Mouse (Mus musculus) MEL (cell line): ENCODE measurements around the gene Nudt16l1. TPM values are rescaled to one million over a fixed set of nuclear protein-coding genes. Genes with fewer than 3 reads are reported as not detected.

Experiments
- DNase-seq: peaks from one replicate; pipeline ENCODE4 v3.0.0; 2011; ENCODE audit warnings: low read depth, low spot score
- H3K27ac ChIP-seq: 2 replicates; pipeline ENCODE4 v1.5.1; 2012; ENCODE audit warnings: low read depth, mild to moderate bottlenecking, control low read depth, low read length, moderate library complexity; ENCODE audit not compliant: control insufficient read depth
- H3K27me3 ChIP-seq, 2 experiments: fragments of 150-350 bp in 1 of 2; sonication (generic) in 1 of 2; 2 replicates each; pipeline ENCODE4 v1.6.1; 2012; ENCODE audit warnings: low read length in 2 of 2, mild to moderate bottlenecking in 2 of 2, improper control_type of control experiment in 1 of 2, moderate library complexity in 1 of 2; ENCODE audit not compliant: insufficient read depth in 2 of 2, control insufficient read depth in 1 of 2
- H3K36me3 ChIP-seq, 2 experiments: 2 replicates each; pipeline ENCODE4 v1.6.1; 2012 to 2014; ENCODE audit warnings: low read length in 2 of 2, improper control_type of control experiment in 1 of 2, inconsistent platforms in 1 of 2, mild to moderate bottlenecking in 1 of 2; ENCODE audit not compliant: insufficient read depth in 2 of 2, control insufficient read depth in 1 of 2
- H3K4me1 ChIP-seq, 2 experiments: fragments of 150-350 bp in 1 of 2; sonication (generic) in 1 of 2; 2 replicates each; pipeline ENCODE4 v1.6.1; 2012; ENCODE audit warnings: low read length in 2 of 2, improper control_type of control experiment in 1 of 2, mild to moderate bottlenecking in 1 of 2; ENCODE audit not compliant: insufficient read depth in 2 of 2, control insufficient read depth in 1 of 2
- H3K4me3 ChIP-seq, 2 experiments: fragments of 150-350 bp in 1 of 2; sonication (generic) in 1 of 2; 2 replicates each; pipeline ENCODE4 v1.5.1; 2012; ENCODE audit warnings: low read depth in 2 of 2, low read length in 2 of 2, mild to moderate bottlenecking in 2 of 2, moderate library complexity in 2 of 2, control low read depth in 1 of 2, improper control_type of control experiment in 1 of 2; ENCODE audit not compliant: control insufficient read depth in 1 of 2, insufficient read depth in 1 of 2
- H3K79me2 ChIP-seq: 2 replicates; pipeline ENCODE4 v1.6.1; 2012; ENCODE audit warnings: mild to moderate bottlenecking, low read length, moderate library complexity; ENCODE audit not compliant: control insufficient read depth, poor library complexity, insufficient read depth
- H3K9ac ChIP-seq: 2 replicates; pipeline ENCODE4 v1.6.1; 2012; ENCODE audit warnings: low read depth, mild to moderate bottlenecking, control low read depth, low read length, moderate library complexity; ENCODE audit not compliant: control insufficient read depth, poor library complexity, severe bottlenecking
- H3K9me3 ChIP-seq: fragments of 150-350 bp; sonication (generic); replicated peaks from 2 replicates; pipeline ENCODE4 v1.6.1; 2012; ENCODE audit warnings: mild to moderate bottlenecking, low read length, improper control_type of control experiment, moderate library complexity; ENCODE audit not compliant: insufficient read depth
- BHLHE40 ChIP-seq: IDR thresholded peaks from 2 replicates; pipeline ENCODE4 v1.6.1; 2012; ENCODE audit warnings: low read depth, mild to moderate bottlenecking, inconsistent platforms, low read length, improper control_type of control experiment, borderline replicate concordance
- CHD1 ChIP-seq: IDR thresholded peaks from 2 replicates; pipeline ENCODE4 v1.6.1; 2012; ENCODE audit warnings: low read depth, mild to moderate bottlenecking, inconsistent platforms, low read length, improper control_type of control experiment
- ELF1 ChIP-seq: IDR thresholded peaks from 2 replicates; pipeline ENCODE4 v1.6.1; 2014; ENCODE audit warnings: low read depth, mild to moderate bottlenecking, inconsistent platforms, low read length, improper control_type of control experiment, moderate library complexity
- ETS1 ChIP-seq: IDR thresholded peaks from 2 replicates; pipeline ENCODE4 v1.6.1; 2012; ENCODE audit warnings: low read depth, mild to moderate bottlenecking, inconsistent platforms, low read length, improper control_type of control experiment, moderate library complexity
- GABPA ChIP-seq: IDR thresholded peaks from 2 replicates; pipeline ENCODE4 v1.6.1; 2012; ENCODE audit warnings: low read depth, mild to moderate bottlenecking, inconsistent platforms, low read length, improper control_type of control experiment, moderate library complexity
- JUND ChIP-seq: IDR thresholded peaks from 2 replicates; pipeline ENCODE4 v1.6.1; 2011; ENCODE audit warnings: low read depth, mild to moderate bottlenecking, improper control_type of control experiment, low read length
- MAFK ChIP-seq: IDR thresholded peaks from 2 replicates; pipeline ENCODE4 v1.6.1; 2011; ENCODE audit warnings: low read depth, mild to moderate bottlenecking, low read length, improper control_type of control experiment, borderline replicate concordance
- MAZ ChIP-seq: IDR thresholded peaks from 2 replicates; pipeline ENCODE4 v1.6.1; 2012; ENCODE audit warnings: low read depth, mild to moderate bottlenecking, inconsistent platforms, low read length, improper control_type of control experiment
- MEF2A ChIP-seq: IDR thresholded peaks from 2 replicates; pipeline ENCODE4 v1.6.1; 2014; ENCODE audit warnings: low read depth, mild to moderate bottlenecking, inconsistent platforms, low read length, improper control_type of control experiment; ENCODE audit not compliant: poor library complexity, insufficient replicate concordance, severe bottlenecking; ENCODE audit errors: extremely low read depth
- MXI1 ChIP-seq: IDR thresholded peaks from 2 replicates; pipeline ENCODE4 v1.6.1; 2011; ENCODE audit warnings: mild to moderate bottlenecking, low read depth, low read length, improper control_type of control experiment
- MYB ChIP-seq: IDR thresholded peaks from 2 replicates; pipeline ENCODE4 v1.6.1; 2011; ENCODE audit warnings: mild to moderate bottlenecking, low read depth, low read length, improper control_type of control experiment
- MYC ChIP-seq: IDR thresholded peaks from 2 replicates; pipeline ENCODE4 v1.6.1; 2011; ENCODE audit warnings: low read depth, mild to moderate bottlenecking, low read length, improper control_type of control experiment, moderate library complexity
- NELFE ChIP-seq: IDR thresholded peaks from 2 replicates; pipeline ENCODE4 v1.6.1; 2011; ENCODE audit warnings: low read depth, low read length, improper control_type of control experiment
- NRF1 ChIP-seq: IDR thresholded peaks from 2 replicates; pipeline ENCODE4 v1.6.1; 2014; ENCODE audit warnings: low read depth, mild to moderate bottlenecking, inconsistent platforms, low read length, improper control_type of control experiment, moderate library complexity; ENCODE audit not compliant: poor library complexity, insufficient read depth, severe bottlenecking
- POLR2AphosphoS2 ChIP-seq: IDR thresholded peaks from 2 replicates; pipeline ENCODE4 v1.6.1; 2011; ENCODE audit warnings: low read length, improper control_type of control experiment
- POLR2AphosphoS5 ChIP-seq: IDR thresholded peaks from 2 replicates; pipeline ENCODE4 v1.6.1; 2012; ENCODE audit warnings: low read depth, borderline replicate concordance, mild to moderate bottlenecking, inconsistent platforms, low read length, moderate library complexity, mixed read lengths
- RAD21 ChIP-seq: IDR thresholded peaks from 2 replicates; pipeline ENCODE4 v1.6.1; 2011; ENCODE audit warnings: mild to moderate bottlenecking, low read depth, low read length, improper control_type of control experiment
- RCOR1 ChIP-seq: IDR thresholded peaks from 2 replicates; pipeline ENCODE4 v1.6.1; 2012; ENCODE audit warnings: low read depth, mild to moderate bottlenecking, inconsistent platforms, low read length, improper control_type of control experiment
- SMC3 ChIP-seq: IDR thresholded peaks from 2 replicates; pipeline ENCODE4 v1.6.1; 2011; ENCODE audit warnings: low read depth, low read length, improper control_type of control experiment
- TAL1 ChIP-seq: IDR thresholded peaks from 2 replicates; pipeline ENCODE4 v1.6.1; 2012; ENCODE audit warnings: mild to moderate bottlenecking, inconsistent platforms, low read length, moderate library complexity, mixed read lengths
- TBP ChIP-seq: IDR thresholded peaks from 2 replicates; pipeline ENCODE4 v1.8.0; 2011; ENCODE audit warnings: low read depth, low read length, improper control_type of control experiment
- TCF12 ChIP-seq: IDR thresholded peaks from 2 replicates; pipeline ENCODE4 v1.6.1; 2014; ENCODE audit warnings: low read depth, mild to moderate bottlenecking, inconsistent platforms, low read length, improper control_type of control experiment, moderate library complexity
- UBTF ChIP-seq: IDR thresholded peaks from 2 replicates; pipeline ENCODE4 v1.6.1; 2012; ENCODE audit warnings: low read depth, mild to moderate bottlenecking, inconsistent platforms, low read length, improper control_type of control experiment, moderate library complexity, borderline replicate concordance; ENCODE audit not compliant: insufficient read depth
- ZMIZ1 ChIP-seq: IDR thresholded peaks from 2 replicates; pipeline ENCODE4 v1.6.1; 2012; ENCODE audit warnings: low read depth, mild to moderate bottlenecking, inconsistent platforms, low read length, improper control_type of control experiment, moderate library complexity
- ZNF384 ChIP-seq: IDR thresholded peaks from 2 replicates; pipeline ENCODE4 v1.6.1; 2012; ENCODE audit warnings: low read depth, mild to moderate bottlenecking, inconsistent platforms, low read length, improper control_type of control experiment
- polyA plus RNA-seq, 2 experiments: library from polyadenylated mRNA; stranded (reverse) in 1 of 2; unstranded in 1 of 2; fragments of >175 nt in 1 of 2; fragments of >200 nt in 1 of 2; gene quantifications; 2 replicates each; pipeline versions ENCODE4 v1.2.1 to v1.2.4; 2012; ENCODE audit warnings: low replicate concordance in 2 of 2, low read depth in 1 of 2; ENCODE audit not compliant: insufficient read length in 2 of 2, insufficient read depth in 1 of 2, missing spikeins in 1 of 2
- total RNA-seq: library from RNA; depleted of rRNA; stranded (reverse); fragments of 300-350 nt; gene quantifications from 2 replicates; pipeline ENCODE4 v1.2.3, GENCODE M21; 2012

Nudt16l1 gene
- total and polyA plus RNA-seq, 3 experiments: 41.1 to 69.3 TPM; not detected in 1

- Histone ChIP-seq H3K27me3 (no peaks in the 10 kb centered on the region), H3K79me2 (no peaks in the 10 kb centered on the region), H3K27ac (no peak overlapping the region), H3K4me1 (no peaks in the 10 kb centered on the region), H3K4me3 (no peak overlapping the region), H3K36me3 (no peaks in the 10 kb centered on the region; a peak in 1 of 4 replicates), H3K9me3 (no peaks in the 10 kb centered on the region), H3K9ac (no peak overlapping the region)
- no peak for TF ChIP-seq MYB
- TF ChIP-seq TBP: no peak
- TF ChIP-seq GABPA: no peak
- TF ChIP-seq CHD1: no peak
- no peak for TF ChIP-seq MAFK
- TF ChIP-seq JUND: no peak
- no peak for TF ChIP-seq BHLHE40
- no peak for TF ChIP-seq MYC
- no peak for TF ChIP-seq MXI1
- TF ChIP-seq POLR2AphosphoS5: no peak
- no peak for TF ChIP-seq ZMIZ1
- TF ChIP-seq MEF2A: no peak
- TF ChIP-seq UBTF: no peak
- no peak for TF ChIP-seq ZNF384
- no peak for TF ChIP-seq NELFE
- no peak for DNase-seq
Observed at GRCm38 (mm10) chr16:4907386-4907785, 31.2 kb upstream of the Nudt16l1 start.

GRCm38 (mm10) chr16:4907972-4908371, 30.6 kb upstream of the Nudt16l1 start:
- no peak overlapping the region for H3K27ac ChIP-seq
- no peaks in the 10 kb centered on the region for H3K79me2 ChIP-seq
- no peaks in the 10 kb centered on the region; a peak in 1 of 4 replicates for H3K36me3 ChIP-seq
- TF ChIP-seq NRF1 (no peak), TCF12 (no peak), BHLHE40 (no peak), ETS1 (no peak), GABPA (no peak), POLR2AphosphoS2 (no peak), ELF1 (no peak), NELFE (no peak), RCOR1 (no peak), SMC3 (no peak), TAL1 (no peak), RAD21 (no peak), MAFK (no peak), ZNF384 (no peak), MAZ (no peak)
- TF ChIP-seq, all 39 proteins: peak for 0
- peak; percentile 30 for DNase-seq
- Histone ChIP-seq H3K27me3 (no peaks in the 10 kb centered on the region), H3K4me3 (no peak overlapping the region), H3K4me1 (no peaks in the 10 kb centered on the region), H3K9me3 (no peaks in the 10 kb centered on the region), H3K9ac (no peak overlapping the region)
